Mouse (Mus musculus): ENCODE results near the gene Klhdc9. TPM values are rescaled to one million over a fixed set of nuclear protein-coding genes. Genes with fewer than 3 reads are reported as not detected.

Gene Klhdc9
- polyA plus RNA-seq, 1 experiment = 1.3 TPM

- H3K27ac ChIP-seq (ENCODE audit: control insufficient read depth, insufficient read depth, low read depth, low read length, poor library complexity) = no peak overlapping the region
- TF ChIP-seq POLR2A (IDR thresholded peaks at IDR 0.05; ENCODE audit: borderline replicate concordance, control insufficient read depth, low read depth, low read length) (no peak), CTCF (IDR thresholded peaks at IDR 0.05; ENCODE audit: control insufficient read depth, insufficient read depth, low read length) (no peak)
Measured at GRCm38 (mm10) chr1:171349210-171349609, 11.4 kb downstream of the Klhdc9 start.

GRCm38 (mm10) chr1:171348665-171349064, 11.9 kb downstream of the Klhdc9 start:
- no peak for TF ChIP-seq POLR2A (IDR thresholded peaks at IDR 0.05; ENCODE audit: borderline replicate concordance, control insufficient read depth, low read depth, low read length)
- TF ChIP-seq CTCF (IDR thresholded peaks at IDR 0.05; ENCODE audit: control insufficient read depth, insufficient read depth, low read length) = no peak
- H3K4me3 ChIP-seq (replicated peaks; ENCODE audit: control insufficient read depth, low read depth, low read length) = no peak overlapping the region
- no peaks in the 10 kb centered on the region; the same call in 1 of the 2 replicates for H3K4me1 ChIP-seq (ENCODE audit: control insufficient read depth, insufficient read depth, low read length)
- 90% methylated on average over 3 of the region's 3 CpGs for WGBS
- no peak overlapping the region for H3K27ac ChIP-seq (ENCODE audit: control insufficient read depth, insufficient read depth, low read depth, low read length, poor library complexity)

More at GRCm38 (mm10) chr1:171349210-171349609, 11.4 kb downstream of the Klhdc9 start:
- 77% methylated on average over 2 of the region's 2 CpGs for WGBS
- H3K4me3 ChIP-seq (replicated peaks; ENCODE audit: control insufficient read depth, low read depth, low read length) = no peak overlapping the region
- no peaks in the 10 kb centered on the region; the same call in 1 of the 2 replicates for H3K4me1 ChIP-seq (ENCODE audit: control insufficient read depth, insufficient read depth, low read length)

- Histone ChIP-seq H3K27ac (ENCODE audit: control insufficient read depth, insufficient read depth, low read depth, low read length, poor library complexity) (no peak overlapping the region), H3K4me1 (ENCODE audit: control insufficient read depth, insufficient read depth, low read length) (no peaks in the 10 kb centered on the region; the same call in 1 of the 2 replicates), H3K4me3 (replicated peaks; ENCODE audit: control insufficient read depth, low read depth, low read length) (peak overlapping the region; percentile 80)
- 1% methylated on average over 14 of the region's 14 CpGs for WGBS
- TF ChIP-seq POLR2A (IDR thresholded peaks at IDR 0.05; ENCODE audit: borderline replicate concordance, control insufficient read depth, low read depth, low read length) (no peak), CTCF (IDR thresholded peaks at IDR 0.05; ENCODE audit: control insufficient read depth, insufficient read depth, low read length) (no peak)
Measured at GRCm38 (mm10) chr1:171346095-171346450, 14.5 kb downstream of the Klhdc9 start.

GRCm38 (mm10) chr1:171345225-171346094, 15.1 kb downstream of the Klhdc9 start, which contains the start of the genes Nit1 and Pfdn2:
Gene Nit1 (minus strand): TSS chr1:171345646.
Gene Pfdn2 (plus strand): TSS chr1:171345670.
- Histone ChIP-seq H3K4me1 (ENCODE audit: control insufficient read depth, insufficient read depth, low read length) (no peaks in the 10 kb centered on the region; the same call in 1 of the 2 replicates), H3K27ac (ENCODE audit: control insufficient read depth, insufficient read depth, low read depth, low read length, poor library complexity) (peak within 1 kb of the TSS; percentile 33; the same call in 1 of the 2 replicates), H3K4me3 (replicated peaks; ENCODE audit: control insufficient read depth, low read depth, low read length) (peak within 1 kb of the TSS; percentile 80)
- WGBS = under 1% methylated on average over 53 of the region's 53 CpGs
- TF ChIP-seq POLR2A (IDR thresholded peaks at IDR 0.05; ENCODE audit: borderline replicate concordance, control insufficient read depth, low read depth, low read length) = peak; percentile 90
- no peak for TF ChIP-seq CTCF (IDR thresholded peaks at IDR 0.05; ENCODE audit: control insufficient read depth, insufficient read depth, low read length)

GRCm38 (mm10) chr1:171344715-171345114, 15.9 kb downstream of the Klhdc9 start:
- no peaks in the 10 kb centered on the region; the same call in 1 of the 2 replicates for H3K4me1 ChIP-seq (ENCODE audit: control insufficient read depth, insufficient read depth, low read length)
- peak overlapping the region; percentile 20 for H3K4me3 ChIP-seq (replicated peaks; ENCODE audit: control insufficient read depth, low read depth, low read length)
- H3K27ac ChIP-seq (ENCODE audit: control insufficient read depth, insufficient read depth, low read depth, low read length, poor library complexity) = no peak overlapping the region
- WGBS = 68% methylated on average over 9 of the region's 9 CpGs
- TF ChIP-seq CTCF (IDR thresholded peaks at IDR 0.05; ENCODE audit: control insufficient read depth, insufficient read depth, low read length) (no peak), POLR2A (IDR thresholded peaks at IDR 0.05; ENCODE audit: borderline replicate concordance, control insufficient read depth, low read depth, low read length) (no peak)

GRCm38 (mm10) chr1:171343922-171344677, 16.5 kb downstream of the Klhdc9 start:
- Histone ChIP-seq H3K4me1 (ENCODE audit: control insufficient read depth, insufficient read depth, low read length) (no peaks in the 10 kb centered on the region; the same call in 1 of the 2 replicates), H3K27ac (ENCODE audit: control insufficient read depth, insufficient read depth, low read depth, low read length, poor library complexity) (no peak overlapping the region), H3K4me3 (replicated peaks; ENCODE audit: control insufficient read depth, low read depth, low read length) (no peak overlapping the region)
- TF ChIP-seq CTCF (IDR thresholded peaks at IDR 0.05; ENCODE audit: control insufficient read depth, insufficient read depth, low read length) (no peak), POLR2A (IDR thresholded peaks at IDR 0.05; ENCODE audit: borderline replicate concordance, control insufficient read depth, low read depth, low read length) (no peak)
- WGBS = 84% methylated on average over 9 of the region's 9 CpGs

- Histone ChIP-seq H3K27ac (ENCODE audit: control insufficient read depth, insufficient read depth, low read depth, low read length, poor library complexity) (no peak overlapping the region), H3K4me3 (replicated peaks; ENCODE audit: control insufficient read depth, low read depth, low read length) (no peak overlapping the region), H3K4me1 (ENCODE audit: control insufficient read depth, insufficient read depth, low read length) (no peaks in the 10 kb centered on the region; the same call in 1 of the 2 replicates)
- TF ChIP-seq CTCF (IDR thresholded peaks at IDR 0.05; ENCODE audit: control insufficient read depth, insufficient read depth, low read length) (no peak), POLR2A (IDR thresholded peaks at IDR 0.05; ENCODE audit: borderline replicate concordance, control insufficient read depth, low read depth, low read length) (no peak)
- 93% methylated on average over 16 of the region's 16 CpGs for WGBS
Measured at GRCm38 (mm10) chr1:171342262-171343207, 18.1 kb downstream of the Klhdc9 start.

Data from bone marrow, adult 2 months (tissue).